Mouse (Mus musculus) WW6 (cell line): ENCODE results near the gene Olfr531.

Source experiments
- DNase-seq: peaks from one replicate; pipeline ENCODE4 v3.0.0-alpha.2; 2013; ENCODE audit warnings: low read depth, low spot score

Gene Olfr531

GRCm38 (mm10) chr7:140402818-140403217, at the start of gene Olfr531:
TSS of gene Olfr531 (minus strand) at chr7:140402918.
- DNase-seq = no peak

GRCm38 (mm10) chr7:140443141-140443540, 40.4 kb upstream of the Olfr531 start:
- no peak for DNase-seq

DNA sequence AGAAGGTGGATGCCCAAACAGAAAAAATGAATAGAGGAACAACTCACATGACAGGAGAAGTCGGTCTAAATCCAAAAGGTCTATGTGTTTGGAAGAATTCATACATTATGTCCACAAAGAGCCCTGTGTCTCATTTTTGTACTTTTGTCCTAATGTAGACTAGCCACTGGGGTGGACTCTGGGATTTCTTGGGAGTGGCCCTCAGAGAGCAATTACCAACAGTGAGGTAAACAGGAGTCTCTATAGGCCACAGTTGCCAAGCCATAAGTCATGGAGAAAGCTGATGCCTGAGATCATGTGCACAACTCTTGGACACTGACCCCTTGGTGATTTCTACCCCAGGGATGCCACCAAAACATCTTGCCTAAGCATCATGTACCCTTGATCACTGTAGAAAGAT, 18.8 kb upstream of the Olfr531 start, which contains the start of gene Olfr532:
Gene Olfr532 (minus strand): TSS at position 101 of the 400 bp plus-strand sequence.
- no peak for DNase-seq

DNA sequence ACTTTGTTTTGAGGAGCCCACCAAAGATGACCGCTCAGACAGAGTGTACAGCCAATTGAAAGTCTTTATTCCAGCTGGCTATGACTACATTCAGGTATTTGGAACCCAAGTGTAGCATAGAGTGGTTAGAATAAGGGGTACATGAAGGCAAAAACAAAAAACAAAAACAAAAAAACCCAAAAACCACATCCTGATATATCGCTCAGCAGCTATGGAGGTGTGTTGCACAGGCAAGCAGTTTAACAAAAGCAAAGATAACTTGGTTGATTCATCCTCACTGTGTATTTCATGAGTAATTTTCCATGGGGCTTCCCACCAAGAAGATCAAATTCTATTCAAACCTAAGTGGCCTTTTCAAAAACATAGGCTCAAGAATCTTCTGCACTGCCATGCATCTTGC, 25.8 kb downstream of the Olfr531 start:
- no peak for DNase-seq

GRCm38 (mm10) chr7:140376231-140376630, 26.5 kb downstream of the Olfr531 start, which contains the start of gene Olfr530:
TSS of gene Olfr530 (minus strand) at chr7:140376331.
- no peak for DNase-seq

DNA sequence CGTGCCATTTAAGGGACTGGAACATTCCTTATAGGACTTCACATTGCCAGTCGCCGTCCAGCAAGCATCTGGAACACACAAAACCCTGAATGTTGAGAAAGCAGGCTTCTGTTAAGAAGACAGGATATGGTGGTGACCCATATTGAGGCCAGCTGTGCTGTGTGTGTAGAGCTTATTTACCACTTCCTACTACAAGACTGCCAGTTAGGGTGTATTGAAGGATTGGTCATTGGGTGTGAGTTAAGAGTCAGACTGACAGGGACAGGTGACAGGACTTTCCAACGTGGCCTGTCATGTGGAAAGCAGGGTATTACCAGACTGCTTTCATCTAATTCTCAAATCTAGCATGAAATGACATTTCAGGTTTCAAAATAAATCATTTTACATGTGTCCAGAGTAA, 28.4 kb downstream of the Olfr531 start:
- DNase-seq = no peak

- DNase-seq = no peak
Observed at GRCm38 (mm10) chr7:140361571-140361970, 41.1 kb downstream of the Olfr531 start, which contains the start of gene Olfr60. TSS of gene Olfr60 (minus strand) at chr7:140361671.
